Mouse (Mus musculus) testis, adult 2 months (tissue): ENCODE results near the gene Arfgef2. TPM values are rescaled to one million over a fixed set of nuclear protein-coding genes. Genes with fewer than 3 reads are reported as not detected.
A peak's percentile ranks its signal among the peaks of the same experiment; 100 is the strongest.

ENCODE experiments used
- H3K27ac ChIP-seq: fragments of 200-500 bp; 2 replicates; pipeline ENCODE4 v1.5.1; 2012; ENCODE audit warnings: low read depth, low read length; ENCODE audit not compliant: control insufficient read depth, insufficient read depth
- H3K27me3 ChIP-seq: fragments of 200-500 bp; 2 replicates; pipeline ENCODE4 v1.6.1; 2012; ENCODE audit warnings: mild to moderate bottlenecking, low read length, moderate library complexity; ENCODE audit not compliant: control insufficient read depth, insufficient read depth
- H3K36me3 ChIP-seq: fragments of 200-500 bp; 2 replicates; pipeline ENCODE4 v1.6.1; 2012; ENCODE audit warnings: mild to moderate bottlenecking, low read length; ENCODE audit not compliant: control insufficient read depth, insufficient read depth
- H3K4me1 ChIP-seq: fragments of 200-500 bp; 2 replicates; pipeline ENCODE4 v1.6.1; 2012; ENCODE audit warnings: low read length; ENCODE audit not compliant: control insufficient read depth, insufficient read depth
- H3K4me3 ChIP-seq: fragments of 200-500 bp; 2 replicates; pipeline ENCODE4 v1.5.1; 2012; ENCODE audit warnings: low read depth, mild to moderate bottlenecking, low read length, moderate library complexity, mixed read lengths; ENCODE audit not compliant: control insufficient read depth
- CTCF ChIP-seq: fragments of 200-500 bp; IDR thresholded peaks from 2 replicates; pipeline ENCODE4 v1.5.1; 2012; ENCODE audit warnings: low read depth, mild to moderate bottlenecking, inconsistent platforms, low read length, moderate library complexity; ENCODE audit not compliant: control insufficient read depth, insufficient read depth, insufficient replicate concordance
- POLR2A ChIP-seq: fragments of 200-500 bp; IDR thresholded peaks from 2 replicates; pipeline ENCODE4 v1.6.1; 2012; ENCODE audit warnings: low read depth, mild to moderate bottlenecking, inconsistent platforms, low read length, moderate library complexity; ENCODE audit not compliant: control insufficient read depth
- polyA plus RNA-seq: library from polyadenylated mRNA; depleted of rRNA; stranded (reverse); fragments of >200 nt; gene quantifications from 2 replicates; pipeline ENCODE4 v1.2.3, GENCODE M21; 2012

Gene Arfgef2
- polyA plus RNA-seq, 1 experiment, result 19.1 TPM

DNA sequence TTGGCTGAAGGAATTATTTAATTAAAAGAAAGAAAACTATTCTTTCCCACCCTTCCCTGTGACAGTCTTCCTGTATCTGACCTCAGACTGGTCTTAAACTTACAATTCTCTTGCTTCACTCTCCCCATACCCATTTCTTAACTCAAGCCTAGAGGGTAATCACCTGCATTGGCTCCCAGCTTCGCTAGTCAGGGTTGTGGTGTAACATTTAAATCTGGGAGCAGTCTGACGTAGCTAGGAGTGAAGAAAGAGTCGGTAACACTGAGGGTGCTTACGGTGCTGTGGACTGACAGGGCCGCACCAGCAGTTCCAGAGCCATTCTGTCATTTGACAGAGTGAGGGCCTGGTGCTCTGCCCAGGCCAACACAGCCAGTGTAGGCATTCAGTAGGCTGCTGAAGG is 87.6 kb downstream of the Arfgef2 start:
- TF ChIP-seq POLR2A, result no peak
- TF ChIP-seq CTCF, result no peak
- no peak overlapping the region for H3K27ac ChIP-seq
- no peaks in the 10 kb centered on the region; the same call in none of the 2 replicates for H3K36me3 ChIP-seq
- H3K4me1 ChIP-seq, result no peaks in the 10 kb centered on the region; the same call in 1 of the 2 replicates
- H3K4me3 ChIP-seq, result no peak overlapping the region
- no peaks in the 10 kb centered on the region for H3K27me3 ChIP-seq

DNA sequence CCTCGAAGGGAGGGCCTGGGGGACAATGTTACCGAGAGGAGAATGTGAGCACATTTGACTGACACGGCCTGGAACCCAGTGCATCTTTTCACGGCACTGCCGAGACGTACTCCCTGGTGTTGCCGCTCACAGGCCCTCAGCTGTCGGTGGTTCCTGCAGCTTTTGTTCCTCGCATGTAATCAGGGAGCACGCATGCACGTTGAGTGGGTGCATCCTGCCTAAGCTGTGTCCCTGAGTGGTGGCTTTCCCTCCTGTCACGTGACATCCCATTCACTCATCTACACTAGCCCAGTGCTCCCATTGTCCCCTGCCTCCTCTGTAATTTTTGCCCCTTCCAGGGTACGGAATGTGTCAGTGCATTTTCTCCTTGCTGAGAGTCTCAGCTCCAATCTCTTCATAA is 91.0 kb downstream of the Arfgef2 start:
- H3K4me3 ChIP-seq, result no peak overlapping the region
- H3K27ac ChIP-seq, result no peak overlapping the region
- no peaks in the 10 kb centered on the region for H3K27me3 ChIP-seq
- H3K4me1 ChIP-seq, result no peaks in the 10 kb centered on the region; the same call in 1 of the 2 replicates
- H3K36me3 ChIP-seq, result no peaks in the 10 kb centered on the region
- TF ChIP-seq POLR2A, result no peak; the same call in 1 of the 2 replicates
- no peak for TF ChIP-seq CTCF

DNA sequence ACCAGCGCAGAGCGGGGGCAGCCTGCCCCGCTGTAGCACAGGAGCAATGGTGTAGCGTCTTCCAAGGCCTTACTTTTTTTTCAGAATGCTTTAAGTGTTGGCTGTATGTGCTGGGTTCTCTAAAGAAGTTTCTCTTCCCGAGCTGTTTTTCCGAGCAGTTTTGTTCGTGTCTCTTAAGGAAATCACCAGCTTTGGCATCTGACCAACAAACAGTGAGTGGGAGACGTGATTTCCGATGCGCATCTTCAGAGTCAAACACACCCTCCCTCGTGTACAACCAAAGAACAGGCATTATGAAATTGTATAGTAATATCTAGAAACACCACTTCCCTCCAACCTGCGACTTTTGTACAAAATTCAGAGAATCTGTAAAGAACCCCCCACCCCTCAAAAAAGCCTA is 91.6 kb downstream of the Arfgef2 start:
- H3K4me1 ChIP-seq, result no peaks in the 10 kb centered on the region; the same call in 1 of the 2 replicates
- no peak overlapping the region for H3K27ac ChIP-seq
- no peaks in the 10 kb centered on the region for H3K27me3 ChIP-seq
- H3K4me3 ChIP-seq, result no peak overlapping the region
- H3K36me3 ChIP-seq, result no peaks in the 10 kb centered on the region
- TF ChIP-seq POLR2A (no peak), CTCF (no peak)

DNA sequence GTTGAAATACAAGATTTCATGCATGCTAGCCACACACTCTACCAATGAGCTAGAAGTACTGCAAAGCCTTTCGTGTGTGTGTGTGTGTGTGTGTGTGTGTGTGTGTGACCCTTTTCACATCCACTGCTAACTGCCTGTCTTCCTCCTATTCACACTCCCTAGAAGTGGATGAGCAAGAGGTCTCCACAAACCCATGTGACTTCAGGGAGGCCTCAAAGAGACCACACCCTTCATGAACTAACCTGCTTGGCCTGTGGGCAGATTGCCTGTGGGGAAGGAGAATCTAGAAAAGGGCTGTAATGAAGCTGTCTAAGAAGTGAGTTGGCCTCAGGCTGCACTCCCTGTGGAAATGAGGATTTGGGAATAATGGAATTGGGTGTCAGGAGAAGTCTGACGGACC is 93.8 kb downstream of the Arfgef2 start:
- H3K27me3 ChIP-seq, result no peaks in the 10 kb centered on the region
- no peak overlapping the region for H3K27ac ChIP-seq
- H3K4me3 ChIP-seq, result no peak overlapping the region
- no peaks in the 10 kb centered on the region for H3K36me3 ChIP-seq
- no peaks in the 10 kb centered on the region for H3K4me1 ChIP-seq
- TF ChIP-seq POLR2A, result no peak
- TF ChIP-seq CTCF, result no peak

DNA sequence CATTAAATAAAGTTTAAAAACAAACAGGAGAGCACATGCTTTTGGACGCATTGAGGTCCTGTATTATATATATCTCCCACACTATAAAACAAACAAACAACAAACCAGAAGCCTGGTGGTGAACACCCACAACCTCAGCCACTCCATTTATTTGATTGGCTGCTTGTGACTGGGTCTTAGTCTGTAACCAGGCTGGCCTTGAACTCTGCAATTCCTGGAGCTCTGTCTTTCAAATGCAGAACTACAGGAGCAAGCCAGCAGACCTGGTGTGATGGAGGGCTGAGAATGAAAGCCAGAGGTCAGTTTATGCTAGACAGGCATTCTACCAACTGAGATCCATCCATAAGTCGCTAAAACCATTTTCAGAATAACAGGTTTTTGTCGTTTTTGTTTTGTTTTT is 94.4 kb downstream of the Arfgef2 start:
- Histone ChIP-seq H3K4me1 (no peaks in the 10 kb centered on the region), H3K27me3 (no peaks in the 10 kb centered on the region), H3K4me3 (no peak overlapping the region), H3K27ac (no peak overlapping the region), H3K36me3 (no peaks in the 10 kb centered on the region)
- no peak for TF ChIP-seq CTCF
- no peak for TF ChIP-seq POLR2A

DNA sequence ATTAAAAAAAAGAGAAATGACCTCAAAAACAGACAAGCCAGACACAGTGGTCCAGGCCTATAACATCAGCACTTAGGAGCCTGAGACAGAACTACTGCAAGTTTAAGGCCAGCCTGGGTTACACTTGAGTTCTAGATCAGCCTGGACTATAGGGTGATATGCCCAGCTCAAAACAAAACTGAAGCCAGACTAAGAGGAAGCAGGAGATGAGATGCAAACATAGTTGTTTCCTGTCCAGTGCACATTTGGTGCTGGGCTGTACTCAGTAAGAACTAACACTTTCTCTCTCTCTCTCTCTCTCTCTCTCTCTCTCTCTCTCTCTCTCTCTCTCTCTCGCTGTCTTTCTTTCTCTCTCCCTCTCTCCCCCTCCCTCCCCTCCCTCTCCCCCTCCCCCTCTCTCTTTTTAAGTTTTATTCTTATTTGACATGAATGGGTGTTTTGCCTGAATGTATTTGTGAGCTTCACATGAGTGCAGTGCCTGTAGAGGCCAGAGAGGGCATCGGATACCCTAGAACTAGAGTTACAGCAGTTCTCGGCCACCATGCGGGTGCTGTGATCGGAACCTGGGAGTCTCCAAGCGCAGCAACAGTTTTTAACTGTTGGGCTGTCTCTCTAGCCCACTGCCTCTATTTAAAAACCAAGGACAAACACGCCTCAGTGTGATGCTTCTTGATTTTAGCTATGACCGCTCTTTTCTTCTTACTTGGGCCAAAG is 95.6 kb downstream of the Arfgef2 start:
- Histone ChIP-seq H3K27me3 (no peaks in the 10 kb centered on the region), H3K4me3 (no peak overlapping the region), H3K27ac (no peak overlapping the region), H3K36me3 (no peaks in the 10 kb centered on the region), H3K4me1 (peaks cover 3% of the 10 kb centered on the region; the same call in 1 of the 2 replicates)
- TF ChIP-seq CTCF (no peak), POLR2A (no peak)

DNA sequence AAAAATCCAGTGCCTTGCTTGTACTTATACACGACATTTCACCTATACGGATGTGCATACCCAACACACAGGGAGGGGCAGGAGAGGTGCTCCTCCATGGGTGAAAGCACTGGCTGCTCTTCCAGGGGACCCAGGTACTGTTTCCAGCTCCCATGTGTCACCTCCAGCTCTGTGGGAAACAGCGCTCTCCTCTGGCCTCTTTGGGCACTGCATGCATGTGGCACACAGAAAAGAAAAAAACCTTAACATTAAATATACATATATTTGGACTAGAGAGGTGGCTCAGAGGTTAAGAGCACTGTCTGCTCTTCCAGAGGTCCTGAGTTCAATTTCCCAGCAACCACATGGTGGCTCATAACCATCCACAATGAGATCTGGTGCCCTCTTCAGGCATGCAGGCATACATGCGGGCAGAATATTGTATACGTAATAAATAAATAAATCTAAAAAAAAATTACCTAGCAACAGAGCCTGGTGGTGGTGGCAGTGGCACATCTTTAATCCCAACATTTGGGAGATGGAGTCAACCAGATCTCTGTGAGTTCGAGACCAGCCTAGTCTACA is 98.4 kb downstream of the Arfgef2 start:
- Histone ChIP-seq H3K27ac (no peak overlapping the region), H3K4me3 (peak overlapping the region; percentile 82), H3K36me3 (no peaks in the 10 kb centered on the region), H3K27me3 (no peaks in the 10 kb centered on the region), H3K4me1 (peaks cover 3% of the 10 kb centered on the region; the same call in 1 of the 2 replicates)
- TF ChIP-seq CTCF (peak; percentile 39; the same call in 1 of the 2 replicates), POLR2A (no peak)
